Mouse (Mus musculus) neutrophil, adult 5-6 weeks (primary cell): ENCODE results near the gene Lrrc2. TPM values are rescaled to one million over a fixed set of nuclear protein-coding genes. Genes with fewer than 3 reads are reported as not detected.

Source experiments
- ATAC-seq: fragments of 151-379, 151-347 bp; 2 replicates; pipeline ENCODE4 v1.8.0; 2017; ENCODE audit warnings: mild to moderate bottlenecking, moderate TSS enrichment; ENCODE audit not compliant: insufficient number of reproducible peaks, poor library complexity, low FRiP score, severe bottlenecking; ENCODE audit errors: extremely low read depth
- total RNA-seq: library from RNA; stranded (forward); fragments of 200-1000 nt; gene quantifications from 2 replicates; pipeline ENCODE4 v1.2.3, GENCODE M21; 2017

Lrrc2 gene
- total RNA-seq, 1 experiment from 2014 or later, result not detected

- no peak for ATAC-seq
These were observed 28.1 kb downstream of the Lrrc2 start for GRCm38 (mm10) chr9:110979411-110979810.

DNA sequence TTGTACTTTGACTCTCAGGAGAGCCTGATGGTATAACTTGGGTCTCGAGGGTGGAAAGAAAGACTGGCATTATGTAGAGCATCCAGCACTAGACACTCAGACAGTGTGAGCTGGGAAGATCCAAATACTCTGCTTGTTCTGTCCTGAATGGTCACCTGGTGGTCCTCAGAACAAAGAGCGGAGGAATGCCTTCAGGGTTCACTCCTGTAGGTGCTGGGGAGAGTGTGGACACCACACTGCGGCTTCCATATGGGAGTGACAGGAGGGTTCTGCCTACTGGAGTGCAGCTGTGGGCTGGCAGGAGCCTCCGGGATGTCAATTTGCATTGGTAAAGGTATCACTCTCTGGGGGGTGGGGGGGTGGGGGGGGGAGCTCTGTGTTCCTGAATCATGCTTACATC is 31.0 kb downstream of the Lrrc2 start:
- no peak for ATAC-seq

DNA sequence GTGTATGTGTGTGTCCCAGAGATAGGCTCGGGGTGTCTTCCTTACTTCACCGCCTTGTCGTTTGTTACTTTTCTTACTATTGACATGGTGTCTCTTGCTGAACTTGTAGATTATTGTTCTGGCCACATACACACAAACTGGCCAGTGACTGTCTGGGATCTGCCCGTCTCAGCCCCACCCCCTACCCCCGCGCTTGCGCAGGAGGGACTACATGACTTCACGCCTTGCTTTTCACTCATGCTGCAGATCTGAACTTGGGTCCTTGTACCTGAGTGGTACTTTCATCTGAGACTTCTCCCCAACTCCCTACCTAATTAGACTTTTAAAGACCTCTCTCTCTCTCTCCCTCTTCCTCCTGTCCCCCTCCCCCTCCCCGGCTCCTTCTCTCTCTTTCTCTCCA is 32.8 kb downstream of the Lrrc2 start:
- no peak for ATAC-seq

DNA sequence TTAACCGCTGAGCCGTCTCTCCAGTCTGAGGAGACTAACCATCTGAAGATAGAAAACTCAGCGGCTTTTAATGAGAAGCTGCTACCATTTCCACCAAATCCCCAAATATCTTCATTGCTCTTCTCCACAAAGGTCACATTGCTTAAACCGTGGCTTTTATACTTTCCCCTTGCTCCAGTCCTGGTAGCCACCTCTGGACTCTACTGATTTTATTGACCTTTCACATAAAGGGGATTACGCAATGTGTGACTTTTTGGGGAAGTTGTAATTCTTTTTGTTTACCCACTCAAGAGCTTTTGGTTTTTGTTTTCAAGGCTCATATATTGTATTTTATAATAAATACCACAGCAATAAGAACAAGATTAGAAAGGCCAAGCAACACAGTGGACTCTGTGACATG is 34.2 kb downstream of the Lrrc2 start:
- no peak for ATAC-seq

- no peak for ATAC-seq
These were observed 34.6 kb downstream of the Lrrc2 start for GRCm38 (mm10) chr9:110985951-110986350.

DNA sequence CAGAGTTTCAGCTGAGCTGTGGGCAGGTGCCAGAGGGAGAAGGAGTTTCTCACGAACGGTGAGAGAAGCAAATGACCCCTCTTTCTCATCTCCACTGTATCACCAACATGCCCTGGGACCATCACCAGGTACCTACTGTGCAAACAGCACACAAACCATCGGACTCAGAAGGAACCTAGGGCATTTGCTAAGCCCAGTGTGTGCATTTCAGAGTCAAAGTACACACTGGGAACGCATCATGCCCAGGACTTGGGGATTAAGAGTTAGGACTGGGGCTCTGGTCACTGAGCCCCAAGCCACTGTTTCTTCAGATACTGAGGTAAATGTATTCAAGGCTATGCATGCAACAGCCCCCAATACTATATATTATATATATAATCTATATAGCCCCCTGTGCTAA is 36.0 kb downstream of the Lrrc2 start:
- no peak for ATAC-seq

- no peak for ATAC-seq
These were observed 36.7 kb downstream of the Lrrc2 start for GRCm38 (mm10) chr9:110988078-110988477.

DNA sequence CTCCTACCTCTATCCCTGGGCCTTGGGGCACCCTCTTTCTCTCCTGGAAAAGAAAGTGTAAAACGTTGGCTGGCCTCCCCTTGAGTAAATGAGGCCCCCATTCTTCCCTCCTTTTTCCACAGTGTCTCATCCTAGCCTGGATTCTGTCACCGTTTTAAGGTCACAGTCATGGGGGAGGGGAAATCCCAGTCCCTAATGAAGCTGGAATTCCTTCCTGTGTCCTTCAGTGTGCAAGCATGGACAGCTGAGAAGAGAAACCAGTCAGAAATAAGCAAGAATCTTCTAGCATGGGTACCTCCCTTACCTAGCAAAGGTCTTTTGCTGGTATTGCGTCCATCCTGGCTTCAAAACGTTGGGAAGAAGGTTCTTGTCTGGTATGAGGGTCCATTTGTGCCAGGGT is 37.8 kb downstream of the Lrrc2 start:
- no peak for ATAC-seq

DNA sequence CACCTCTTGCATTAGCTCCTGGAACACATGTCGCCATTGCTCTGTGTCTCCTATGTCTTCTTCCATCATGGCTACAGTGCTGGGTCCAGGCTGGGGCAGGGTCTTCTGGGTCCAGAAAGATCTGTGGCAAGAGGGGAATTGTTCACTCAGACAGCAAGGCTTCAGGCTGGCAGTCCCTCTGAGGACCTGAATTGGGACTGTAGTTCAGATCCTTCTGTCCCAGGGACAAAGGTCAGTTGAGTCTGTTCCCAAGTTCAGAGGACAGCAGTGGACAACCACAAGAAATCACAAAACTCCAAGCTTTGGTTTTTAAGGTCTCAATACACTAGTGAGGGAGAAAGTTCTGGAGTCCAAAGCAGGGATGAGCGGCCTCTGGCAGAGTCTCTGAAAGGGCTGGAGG is 38.2 kb downstream of the Lrrc2 start:
- ATAC-seq, result no peak

GRCm38 (mm10) chr9:110990204-110990603 is 38.9 kb downstream of the Lrrc2 start, which contains the start of gene Rtp3:
Gene Rtp3, minus strand, starts transcription at chr9:110990583.
- ATAC-seq, result no peak

DNA sequence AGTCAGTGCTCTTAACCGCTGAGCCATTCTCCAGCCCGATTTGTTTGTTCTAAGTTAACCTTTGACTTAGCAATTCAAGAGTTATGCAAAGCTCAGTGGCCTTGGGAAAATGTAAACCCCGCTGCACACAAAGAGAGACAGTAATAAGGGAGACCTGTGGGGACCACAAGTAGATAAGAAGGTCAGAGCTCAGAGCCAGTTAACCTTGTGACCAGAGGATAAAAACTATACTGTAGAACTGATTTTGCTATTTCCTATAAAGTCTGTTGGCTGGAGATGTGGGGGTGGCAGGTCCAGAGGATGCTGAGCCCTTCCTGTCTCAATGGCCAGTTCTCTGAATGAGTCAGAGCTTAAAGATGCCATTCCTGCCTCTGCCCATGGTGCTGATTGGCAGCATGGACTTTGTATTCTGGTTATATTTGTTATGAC is 42.0 kb downstream of the Lrrc2 start:
- ATAC-seq, result no peak

DNA sequence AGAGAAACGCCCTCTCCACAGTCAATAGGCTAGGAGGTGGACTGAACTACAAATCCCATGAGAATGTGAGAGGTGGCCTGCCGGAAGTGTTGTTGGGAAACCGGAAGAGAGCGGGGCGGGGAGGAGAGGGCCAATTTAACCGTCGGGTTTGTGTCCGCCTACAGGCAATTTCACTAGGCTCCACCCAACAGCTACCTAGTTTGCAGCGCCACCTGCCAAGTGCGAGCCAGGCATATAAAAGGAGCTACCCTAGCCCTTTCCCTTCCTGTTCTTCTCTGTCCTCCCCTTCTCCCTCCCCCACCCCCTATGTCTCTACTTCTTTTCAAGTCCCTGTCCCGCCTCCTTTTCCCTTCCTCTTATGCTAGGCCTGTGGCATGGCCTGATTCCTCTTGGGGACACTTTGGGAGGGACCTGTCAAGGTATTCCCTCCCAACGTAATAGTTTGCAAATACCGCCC is 43.4 kb downstream of the Lrrc2 start:
- ATAC-seq, result peak; percentile 83

GRCm38 (mm10) chr9:110997245-110997644 is 45.9 kb downstream of the Lrrc2 start:
- peak; percentile 87 for ATAC-seq

- ATAC-seq, result no peak
These were observed 47.7 kb downstream of the Lrrc2 start for GRCm38 (mm10) chr9:110999056-110999455.

DNA sequence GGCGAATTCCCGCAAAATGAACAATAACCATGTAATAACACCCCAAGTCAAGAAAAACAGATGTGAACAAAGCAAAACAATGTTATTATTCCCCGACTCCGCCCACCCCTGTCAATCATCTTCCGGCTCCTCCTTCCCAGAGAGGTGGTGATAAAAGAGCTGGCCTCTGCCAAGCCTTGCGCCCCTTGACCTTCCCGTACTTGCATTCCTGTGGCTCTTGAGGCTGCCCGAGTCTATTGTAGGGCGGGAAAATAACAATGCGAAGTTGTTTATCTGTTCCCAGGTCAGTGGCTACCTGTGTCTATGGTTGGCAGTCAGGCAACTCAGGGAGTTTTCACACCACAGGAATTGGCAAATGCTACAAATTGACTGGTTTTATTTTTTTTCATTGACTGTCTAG is 48.5 kb downstream of the Lrrc2 start:
- ATAC-seq, result no peak

DNA sequence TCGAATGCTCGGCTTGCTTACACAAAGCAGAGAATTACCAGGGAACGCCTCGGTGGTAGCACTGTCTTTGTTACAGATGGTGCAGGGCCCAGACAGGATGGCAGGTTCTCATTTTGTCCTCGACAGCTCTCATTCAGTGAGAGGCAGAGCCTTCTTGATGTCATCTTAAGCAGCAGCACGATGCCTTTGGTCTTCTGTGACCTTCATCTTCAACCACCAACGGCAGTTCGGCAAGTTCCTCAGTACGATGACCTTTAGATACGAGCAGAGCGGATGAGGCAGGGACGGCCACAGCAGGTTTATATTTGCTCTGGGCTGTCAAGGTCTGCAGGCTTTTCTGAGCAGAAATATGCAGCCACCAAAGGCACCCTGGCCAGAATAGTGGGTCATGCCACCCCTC is 50.3 kb downstream of the Lrrc2 start:
- ATAC-seq, result no peak

GRCm38 (mm10) chr9:111003279-111003678 is 51.9 kb downstream of the Lrrc2 start:
- no peak for ATAC-seq

GRCm38 (mm10) chr9:111006544-111006943 is 55.2 kb downstream of the Lrrc2 start:
- ATAC-seq, result no peak

DNA sequence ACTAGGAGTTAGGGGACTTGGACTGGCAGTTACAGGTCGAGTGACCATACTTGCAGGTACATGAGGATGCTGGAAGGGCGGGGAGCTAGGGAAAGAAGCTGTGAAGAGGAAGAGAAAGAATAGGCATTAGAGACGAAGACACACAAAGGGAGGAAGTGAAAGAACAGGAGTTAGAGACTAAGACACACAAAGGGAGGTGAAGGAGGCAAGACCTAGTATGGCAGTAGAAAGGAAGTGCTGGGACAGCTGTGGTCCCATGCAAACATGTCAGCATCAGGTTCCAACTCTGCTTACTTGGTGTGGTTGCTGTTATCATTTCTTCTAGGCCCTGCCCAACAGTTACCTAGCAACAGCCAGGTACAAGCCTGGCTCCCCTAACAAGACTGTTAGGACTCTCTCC is 58.4 kb downstream of the Lrrc2 start:
- no peak for ATAC-seq

DNA sequence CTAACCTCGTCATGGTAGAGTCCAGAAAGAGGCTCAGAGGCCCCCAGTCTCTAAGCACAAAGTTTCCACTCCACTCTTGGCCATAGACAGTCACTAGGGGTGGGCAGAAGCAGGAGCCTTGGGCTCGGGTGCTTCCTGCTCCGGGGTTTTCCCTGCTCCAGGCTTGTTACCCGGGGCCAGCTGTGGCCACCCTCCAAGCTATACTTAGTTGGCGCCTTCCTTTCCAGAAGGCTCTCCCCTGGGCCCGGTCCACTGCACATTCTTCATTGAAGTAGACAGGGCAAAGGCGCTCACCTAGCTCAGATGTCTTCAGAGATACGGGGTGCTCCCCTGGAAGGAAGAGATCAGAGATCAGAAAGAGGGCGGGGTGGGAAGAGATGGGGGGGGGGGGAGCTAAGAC is 60.2 kb downstream of the Lrrc2 start:
- no peak for ATAC-seq

DNA sequence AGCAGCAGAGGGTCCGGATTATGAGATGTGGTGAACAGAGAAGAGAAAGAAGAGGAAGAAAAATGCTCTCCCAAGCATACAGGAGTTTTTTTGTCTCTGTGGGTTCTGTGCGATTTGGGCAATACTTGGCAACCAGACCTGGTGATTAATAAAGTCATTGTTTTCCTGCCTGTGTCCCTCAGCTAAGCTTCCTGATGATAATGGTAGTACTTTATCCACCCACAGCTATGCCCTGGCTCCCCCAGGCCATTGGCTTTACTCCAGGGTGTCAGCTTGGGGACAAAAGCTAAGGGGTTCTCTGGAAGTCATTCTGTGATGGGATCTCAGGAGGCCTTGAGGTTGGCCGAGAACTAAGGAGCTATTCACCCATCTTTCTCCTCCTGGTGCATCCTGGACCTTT is 60.7 kb downstream of the Lrrc2 start:
- no peak for ATAC-seq

GRCm38 (mm10) chr9:111015658-111016057 is 64.3 kb downstream of the Lrrc2 start:
- no peak for ATAC-seq
